Mouse (Mus musculus) midbrain, embryonic 11.5 days (tissue): ENCODE data around the gene Catip. TPM values are rescaled to one million over a fixed set of nuclear protein-coding genes. Genes with fewer than 3 reads are reported as not detected.

Experiments
- ATAC-seq: fragments of 200-750 bp; cut with Nextera tagmentation; 2 replicates; pipeline ENCODE4 v1.8.0; 2017; ENCODE audit warnings: moderate TSS enrichment, moderate library complexity; ENCODE audit not compliant: low FRiP score
- DNase-seq: peaks from one replicate; pipeline ENCODE4 v3.0.0; 2015; ENCODE audit warnings: low spot score; ENCODE audit errors: missing footprints
- H3K27ac ChIP-seq: fragments of 300-500 bp; sonication (generic); 2 replicates; pipeline ENCODE4 v1.5.1; 2014; ENCODE audit warnings: low read depth, low read length
- H3K27me3 ChIP-seq: fragments of 300-500 bp; sonication (generic); 2 replicates; pipeline ENCODE4 v1.6.1; 2014; ENCODE audit warnings: mild to moderate bottlenecking, low read length, moderate library complexity, mixed read lengths; ENCODE audit not compliant: control insufficient read depth, insufficient read depth
- H3K36me3 ChIP-seq: fragments of 300-500 bp; sonication (generic); 2 replicates; pipeline ENCODE4 v1.6.1; 2014; ENCODE audit warnings: mild to moderate bottlenecking, low read length, moderate library complexity, mixed read lengths; ENCODE audit not compliant: control insufficient read depth, insufficient read depth
- H3K4me1 ChIP-seq: fragments of 300-500 bp; sonication (generic); 2 replicates; pipeline ENCODE4 v1.6.1; 2014; ENCODE audit warnings: low read length; ENCODE audit not compliant: control insufficient read depth, insufficient read depth
- H3K4me2 ChIP-seq: fragments of 300-500 bp; sonication (generic); 2 replicates; pipeline ENCODE4 v1.6.1; 2014; ENCODE audit warnings: mild to moderate bottlenecking, moderate library complexity
- H3K4me3 ChIP-seq: fragments of 300-500 bp; sonication (generic); 2 replicates; pipeline ENCODE4 v1.5.1; 2014; ENCODE audit warnings: low read depth, low read length
- H3K9ac ChIP-seq: fragments of 300-500 bp; sonication (generic); 2 replicates; pipeline ENCODE4 v1.6.1; 2014; ENCODE audit warnings: low read length
- H3K9me3 ChIP-seq: fragments of 300-500 bp; sonication (generic); 2 replicates; pipeline ENCODE4 v1.6.1; 2016; ENCODE audit warnings: low read length; ENCODE audit not compliant: control insufficient read depth
- WGBS: fragments of 180-500 bp; shearing (Covaris S2); extraction: QIAGEN DNeasy Blood & Tissue Kit; methylation state at CpG from one replicate; pipeline ENCODE4 v1.1.7; 2014; 5-methylcytosine and 5-hydroxymethylcytosine counted together
- polyA plus RNA-seq: library from polyadenylated mRNA; unstranded; fragments of >200 nt; fragmentation: Nextera tagmentation; extraction: Ambion mirVana; gene quantifications from 2 replicates; pipeline ENCODE4 v1.2.1, GENCODE M21; 2014

Catip gene
- polyA plus RNA-seq, 1 experiment from 2014 or later, result 0.05 TPM

GRCm38 (mm10) chr1:74353453-74354229, 8.3 kb upstream of the Catip start:
- Histone ChIP-seq H3K27ac (no peak overlapping the region), H3K27me3 (no peaks in the 10 kb centered on the region), H3K36me3 (no peaks in the 10 kb centered on the region; the same call in none of the 2 replicates), H3K4me2 (no peak overlapping the region), H3K4me3 (no peak overlapping the region), H3K9ac (no peak overlapping the region), H3K4me1 (no peaks in the 10 kb centered on the region), H3K9me3 (no peaks in the 10 kb centered on the region)
- ATAC-seq (no peak), DNase-seq (no peak)
- 91% methylated on average over 9 of the region's 9 CpGs for WGBS

DNA sequence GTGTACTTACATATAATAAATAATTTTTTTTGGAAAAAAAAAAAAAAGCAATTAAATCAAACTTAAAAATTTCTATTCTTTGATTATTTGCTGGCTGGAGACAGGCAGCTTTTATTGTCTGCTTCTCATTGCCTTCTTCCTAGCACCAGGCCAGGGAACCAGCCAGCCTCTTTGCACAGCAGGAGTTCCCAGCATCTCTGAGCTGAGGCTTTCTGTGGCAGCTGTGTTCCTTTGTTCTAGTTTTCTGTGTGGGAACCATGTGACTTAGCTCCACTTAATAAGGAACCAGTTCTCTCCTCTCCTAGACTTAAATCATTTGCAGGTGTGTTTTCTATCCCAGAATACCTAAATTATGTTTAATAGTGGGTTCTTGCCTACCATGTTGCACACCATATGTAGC, 4.4 kb upstream of the Catip start:
- no peak for ATAC-seq
- Histone ChIP-seq H3K4me3 (no peak overlapping the region), H3K36me3 (no peaks in the 10 kb centered on the region; the same call in 1 of the 2 replicates), H3K4me1 (no peaks in the 10 kb centered on the region), H3K27me3 (no peaks in the 10 kb centered on the region), H3K4me2 (no peak overlapping the region), H3K27ac (no peak overlapping the region), H3K9me3 (no peaks in the 10 kb centered on the region), H3K9ac (no peak overlapping the region)
- no peak for DNase-seq

- Histone ChIP-seq H3K27me3 (no peaks in the 10 kb centered on the region), H3K4me2 (no peak overlapping the region), H3K36me3 (no peaks in the 10 kb centered on the region), H3K27ac (no peak overlapping the region), H3K4me3 (no peak overlapping the region), H3K4me1 (no peaks in the 10 kb centered on the region), H3K9ac (no peak overlapping the region), H3K9me3 (no peaks in the 10 kb centered on the region)
- DNase-seq (no peak), ATAC-seq (no peak)
- WGBS, result 85% methylated on average over 5 of the region's 5 CpGs
Measured at GRCm38 (mm10) chr1:74359952-74360517, 1.9 kb upstream of the Catip start.

DNA sequence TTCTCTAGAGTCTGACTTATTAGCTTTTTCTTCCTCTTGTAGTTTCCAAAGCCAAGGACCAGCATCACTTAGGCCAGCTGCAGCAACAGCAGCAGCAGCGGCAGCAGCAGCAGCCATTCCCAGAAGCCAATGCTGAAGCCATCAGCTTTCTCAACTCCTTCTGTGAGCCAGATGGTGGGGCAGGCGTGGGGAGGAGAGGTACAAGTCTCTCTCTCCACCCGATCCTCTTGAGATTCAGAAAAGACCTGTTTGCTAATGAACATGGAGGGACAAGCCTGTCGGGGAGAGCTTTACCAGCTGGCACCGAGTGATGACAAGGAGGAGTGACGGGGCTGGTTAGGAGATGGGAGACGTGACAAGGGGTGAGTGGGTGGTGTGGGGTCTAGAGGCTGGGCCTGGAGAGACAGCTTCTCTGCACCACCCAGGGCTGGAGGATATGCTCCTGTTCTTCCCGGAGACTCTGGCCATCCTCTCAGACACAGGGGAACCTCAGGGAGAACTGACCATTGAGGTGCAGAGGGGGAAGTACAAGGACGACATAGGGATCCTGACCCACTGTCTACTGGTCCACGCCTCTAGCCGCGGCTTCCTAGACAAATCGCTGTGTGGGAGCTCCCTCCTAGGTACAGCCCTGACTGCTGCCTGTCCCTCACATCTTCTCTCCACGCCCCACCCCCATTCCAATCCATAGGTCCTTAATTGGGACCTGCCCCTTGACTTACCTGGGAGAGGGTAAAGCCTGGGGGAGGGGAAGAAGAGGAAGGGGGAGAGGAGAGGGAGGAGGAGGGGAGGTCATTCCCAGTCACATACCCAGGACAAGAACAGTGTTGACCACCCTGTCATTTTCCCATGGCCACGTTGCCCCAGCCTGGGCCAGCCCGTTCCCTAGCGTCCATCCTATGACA, 669 bp downstream of the Catip start:
- no peak overlapping the region for H3K4me3 ChIP-seq
- no peaks in the 10 kb centered on the region for H3K27me3 ChIP-seq
- DNase-seq, result no peak
- H3K4me2 ChIP-seq, result no peak overlapping the region
- no peak overlapping the region for H3K27ac ChIP-seq
- H3K4me1 ChIP-seq, result no peaks in the 10 kb centered on the region; the same call in 1 of the 2 replicates
- no peaks in the 10 kb centered on the region for H3K9me3 ChIP-seq
- WGBS, result 72% methylated on average over 17 of the region's 17 CpGs
- H3K9ac ChIP-seq, result no peak overlapping the region
- no peaks in the 10 kb centered on the region for H3K36me3 ChIP-seq
- no peak for ATAC-seq

DNA sequence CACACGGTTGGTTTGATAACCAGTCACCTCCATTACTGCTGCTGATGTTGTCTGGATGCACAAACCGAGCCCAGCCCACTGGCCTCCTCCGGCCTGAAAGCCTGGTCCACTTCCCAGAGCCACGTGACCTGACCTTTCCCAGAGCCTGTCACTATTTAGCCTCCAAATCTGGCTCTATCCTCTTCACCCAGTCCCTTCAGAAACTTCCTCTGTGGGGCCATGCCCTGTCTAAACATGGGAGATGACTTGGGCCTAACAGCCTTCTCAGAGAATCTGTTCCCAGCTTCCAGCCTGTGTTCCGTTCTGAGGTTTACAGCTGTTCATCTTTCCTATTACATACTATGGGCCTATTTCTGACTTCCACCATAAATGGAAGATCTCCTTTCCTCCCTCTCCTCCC, 1.5 kb downstream of the Catip start:
- Histone ChIP-seq H3K9ac (no peak overlapping the region), H3K4me3 (no peak overlapping the region), H3K36me3 (no peaks in the 10 kb centered on the region), H3K4me1 (no peaks in the 10 kb centered on the region; the same call in 1 of the 2 replicates), H3K9me3 (no peaks in the 10 kb centered on the region), H3K4me2 (no peak overlapping the region), H3K27me3 (no peaks in the 10 kb centered on the region), H3K27ac (no peak overlapping the region)
- ATAC-seq (no peak), DNase-seq (no peak)
- 71% methylated on average over 5 of the region's 5 CpGs for WGBS

- WGBS, result 77% methylated on average over 8 of the region's 8 CpGs
- ATAC-seq (no peak), DNase-seq (no peak)
- Histone ChIP-seq H3K27me3 (no peaks in the 10 kb centered on the region), H3K4me3 (no peak overlapping the region), H3K9me3 (no peaks in the 10 kb centered on the region), H3K27ac (no peak overlapping the region), H3K4me2 (no peak overlapping the region), H3K36me3 (no peaks in the 10 kb centered on the region), H3K4me1 (no peaks in the 10 kb centered on the region; the same call in 1 of the 2 replicates), H3K9ac (no peak overlapping the region)
Measured at GRCm38 (mm10) chr1:74364270-74364669, 2.4 kb downstream of the Catip start.

- DNase-seq (peak; percentile 87), ATAC-seq (peak; percentile 59; the same call in 1 of the 2 replicates)
- Histone ChIP-seq H3K36me3 (no peaks in the 10 kb centered on the region), H3K4me2 (peak overlapping the region; percentile 33), H3K4me1 (no peaks in the 10 kb centered on the region; the same call in 1 of the 2 replicates), H3K4me3 (peak overlapping the region; percentile 2; the same call in 1 of the 2 replicates), H3K27ac (no peak overlapping the region), H3K9ac (peak overlapping the region; percentile 40), H3K9me3 (no peaks in the 10 kb centered on the region), H3K27me3 (no peaks in the 10 kb centered on the region)
- 26% methylated on average over 34 of the region's 34 CpGs for WGBS
Measured at GRCm38 (mm10) chr1:74367886-74368645, 6.2 kb downstream of the Catip start.

- 60% methylated on average over 4 of the region's 4 CpGs for WGBS
- no peak overlapping the region for H3K4me3 ChIP-seq
- no peak overlapping the region for H3K27ac ChIP-seq
- H3K4me2 ChIP-seq, result no peak overlapping the region
- ATAC-seq, result no peak
- H3K9me3 ChIP-seq, result no peaks in the 10 kb centered on the region
- H3K36me3 ChIP-seq, result no peaks in the 10 kb centered on the region
- H3K4me1 ChIP-seq, result no peaks in the 10 kb centered on the region; the same call in 1 of the 2 replicates
- no peak for DNase-seq
- no peak overlapping the region for H3K9ac ChIP-seq
- H3K27me3 ChIP-seq, result no peaks in the 10 kb centered on the region
Measured at GRCm38 (mm10) chr1:74370040-74370439, 8.1 kb downstream of the Catip start.
